Mouse (Mus musculus): ENCODE results near the gene Elovl3. TPM values are rescaled to one million over a fixed set of nuclear protein-coding genes. Genes with fewer than 3 reads are reported as not detected.

Elovl3 gene
- 0.61 TPM for polyA plus RNA-seq (2014; fragmentation: Illumina TruSeq; extraction: RNeasy Lipid Tissue Mini Kit (QIAGEN cat#74804); ENCODE audit: insufficient read depth, low read depth, low replicate concordance)

DNA sequence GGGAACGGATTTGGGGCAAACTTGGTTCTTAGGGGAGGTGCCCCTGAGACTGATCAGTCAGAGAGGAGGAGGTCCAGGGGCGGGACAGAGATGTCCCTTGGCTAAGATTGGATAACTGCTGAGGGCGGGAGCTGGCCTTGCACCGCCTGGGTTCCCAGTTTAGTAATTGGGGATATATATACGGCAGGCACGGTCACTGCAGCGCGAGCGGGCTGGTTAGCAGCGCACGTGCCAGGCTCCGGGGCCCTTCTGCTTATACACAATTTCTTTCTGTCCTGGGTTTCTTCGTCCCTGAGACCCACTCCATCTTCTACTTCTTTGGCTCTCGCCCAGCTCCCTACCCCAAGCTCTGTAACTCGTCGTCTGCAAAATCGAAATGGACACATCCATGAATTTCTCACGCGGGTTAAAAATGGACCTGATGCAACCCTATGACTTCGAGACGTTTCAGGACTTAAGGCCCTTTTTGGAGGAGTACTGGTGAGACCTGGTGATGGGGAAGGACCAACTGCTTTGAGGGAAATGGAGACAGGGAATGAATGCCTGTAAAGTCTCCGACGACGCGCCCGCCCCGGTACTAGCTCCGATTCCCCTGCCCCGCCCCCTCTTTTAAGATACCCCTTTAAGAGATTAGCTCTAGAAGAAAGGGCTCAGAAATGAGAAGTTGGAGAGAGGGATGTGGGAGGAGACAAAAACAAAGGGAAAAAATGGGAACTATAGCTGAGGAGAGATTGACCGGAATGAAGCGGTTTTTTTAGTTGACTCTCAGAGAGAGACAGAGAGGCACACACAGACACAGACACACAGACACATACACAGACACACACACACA, at the start of gene Elovl3:
Gene Elovl3 (plus strand): TSS at position 204 of the 832 bp plus-strand sequence.

DNA sequence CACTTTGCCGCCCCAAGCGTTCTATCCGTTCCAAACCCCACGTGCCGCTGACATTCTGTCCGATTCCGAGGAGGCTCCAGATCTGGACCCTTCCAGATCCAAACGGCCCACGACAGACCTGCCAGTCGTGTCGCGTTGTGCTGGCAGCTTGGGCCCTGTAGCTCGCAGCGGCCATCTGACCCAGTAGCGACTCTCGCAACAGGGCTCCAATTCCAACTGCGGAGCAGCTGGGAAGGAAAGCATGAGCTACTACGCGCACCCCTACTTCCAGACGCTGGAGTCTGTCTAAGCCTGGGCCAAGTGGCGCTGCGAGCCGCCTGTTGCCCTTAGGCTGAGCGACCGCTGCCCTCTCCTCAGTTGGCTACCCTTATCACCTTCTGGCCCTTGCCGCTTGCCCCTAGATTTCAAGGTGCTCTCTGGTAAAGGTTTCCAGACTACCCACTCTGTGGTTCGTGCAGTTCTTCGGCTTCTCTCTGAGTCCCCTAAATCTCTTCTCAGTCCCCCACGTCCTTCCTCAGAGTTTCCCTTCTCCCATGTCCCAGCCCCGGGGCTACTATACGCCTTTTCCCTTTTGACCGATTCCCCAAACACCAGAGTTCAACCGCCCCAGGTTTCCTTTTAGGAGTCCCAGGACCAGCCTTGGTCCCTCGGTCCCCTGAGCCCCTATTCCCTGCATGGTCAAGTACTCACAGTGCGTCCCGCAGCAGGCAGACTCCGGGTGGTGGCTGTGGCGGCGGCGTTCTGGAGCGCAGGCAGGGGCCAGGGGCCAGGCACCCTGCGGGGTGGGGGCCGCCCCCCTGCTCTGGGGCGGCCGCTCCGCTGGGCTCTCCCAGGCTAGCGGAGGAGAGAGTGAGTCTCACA, 16.0 kb downstream of the Elovl3 start, which contains the start of gene Pitx3:
Gene Pitx3 (minus strand): TSS at position 816 of the 861 bp plus-strand sequence.

DNA sequence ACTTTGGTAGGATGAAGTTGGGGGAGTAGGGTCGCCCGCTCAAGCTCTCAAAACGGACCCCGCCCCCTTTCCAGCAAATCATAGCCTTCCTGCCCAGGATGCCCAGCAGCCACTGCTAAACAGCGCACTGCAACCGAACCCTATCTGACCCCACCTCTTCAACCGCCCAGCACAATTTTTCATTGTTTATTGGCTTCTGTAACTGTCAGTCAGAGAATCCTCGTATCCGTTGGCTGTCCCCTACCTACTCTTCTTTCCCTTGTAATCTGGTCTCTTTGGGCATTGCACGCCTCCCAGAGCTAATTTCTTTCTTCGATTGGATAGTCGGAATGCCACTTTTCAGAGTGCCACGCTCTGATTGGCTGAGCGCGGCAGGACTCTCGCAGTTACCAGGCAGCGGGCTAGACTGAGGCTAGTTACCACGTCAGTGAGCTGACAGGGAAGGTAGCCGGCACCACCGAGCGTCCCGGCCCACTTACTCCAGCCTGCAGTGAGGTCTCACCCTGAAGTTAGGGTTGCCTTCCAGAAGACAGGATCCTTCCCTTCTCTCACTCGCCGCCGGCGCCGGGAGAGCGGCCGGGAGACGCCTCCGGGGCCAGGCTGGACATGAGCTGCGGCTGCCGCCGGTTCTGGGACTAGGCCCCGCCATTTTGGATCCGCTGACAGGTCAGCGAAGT, 20.6 kb downstream of the Elovl3 start, which contains the start of gene Gbf1:
Gene Gbf1 (plus strand): TSS at position 383 of the 677 bp plus-strand sequence.

Other genes starting within 250 kb of the Elovl3 start
- 5.6 TPM for gene Armh3, start 133.4 kb upstream of the Elovl3 start, polyA plus RNA-seq (2014; fragmentation: Illumina TruSeq; extraction: RNeasy Lipid Tissue Mini Kit (QIAGEN cat#74804); ENCODE audit: insufficient read depth, low read depth, low replicate concordance)
- 5.7 TPM for gene Hps6, start 128.4 kb upstream of the Elovl3 start, polyA plus RNA-seq (2014; fragmentation: Illumina TruSeq; extraction: RNeasy Lipid Tissue Mini Kit (QIAGEN cat#74804); ENCODE audit: insufficient read depth, low read depth, low replicate concordance)
- gene Pprc1, start 87.0 kb upstream of the Elovl3 start, polyA plus RNA-seq (2014; fragmentation: Illumina TruSeq; extraction: RNeasy Lipid Tissue Mini Kit (QIAGEN cat#74804); ENCODE audit: insufficient read depth, low read depth, low replicate concordance) = 8.4 TPM
- 87.0 TPM for gene Ldb1, start 86.7 kb upstream of the Elovl3 start, polyA plus RNA-seq (2014; fragmentation: Illumina TruSeq; extraction: RNeasy Lipid Tissue Mini Kit (QIAGEN cat#74804); ENCODE audit: insufficient read depth, low read depth, low replicate concordance)
- 14.0 TPM for gene Nolc1, start 56.0 kb upstream of the Elovl3 start, polyA plus RNA-seq (2014; fragmentation: Illumina TruSeq; extraction: RNeasy Lipid Tissue Mini Kit (QIAGEN cat#74804); ENCODE audit: insufficient read depth, low read depth, low replicate concordance)
- not detected for gene Pitx3, start 16.4 kb downstream of the Elovl3 start, polyA plus RNA-seq (2014; fragmentation: Illumina TruSeq; extraction: RNeasy Lipid Tissue Mini Kit (QIAGEN cat#74804); ENCODE audit: insufficient read depth, low read depth, low replicate concordance)
- 11.0 TPM for gene Gbf1, start 20.6 kb downstream of the Elovl3 start, polyA plus RNA-seq (2014; fragmentation: Illumina TruSeq; extraction: RNeasy Lipid Tissue Mini Kit (QIAGEN cat#74804); ENCODE audit: insufficient read depth, low read depth, low replicate concordance)
- 17.6 TPM for gene Nfkb2, start 172.4 kb downstream of the Elovl3 start, polyA plus RNA-seq (2014; fragmentation: Illumina TruSeq; extraction: RNeasy Lipid Tissue Mini Kit (QIAGEN cat#74804); ENCODE audit: insufficient read depth, low read depth, low replicate concordance)
- gene Psd, start 195.3 kb downstream of the Elovl3 start, polyA plus RNA-seq (2014; fragmentation: Illumina TruSeq; extraction: RNeasy Lipid Tissue Mini Kit (QIAGEN cat#74804); ENCODE audit: insufficient read depth, low read depth, low replicate concordance) = 1.0 TPM
- 6.1 TPM for gene Fbxl15, start 196.3 kb downstream of the Elovl3 start, polyA plus RNA-seq (2014; fragmentation: Illumina TruSeq; extraction: RNeasy Lipid Tissue Mini Kit (QIAGEN cat#74804); ENCODE audit: insufficient read depth, low read depth, low replicate concordance)
- gene Cuedc2, start 206.8 kb downstream of the Elovl3 start, polyA plus RNA-seq (2014; fragmentation: Illumina TruSeq; extraction: RNeasy Lipid Tissue Mini Kit (QIAGEN cat#74804); ENCODE audit: insufficient read depth, low read depth, low replicate concordance) = 70.9 TPM
- gene Mfsd13a, start 209.2 kb downstream of the Elovl3 start, polyA plus RNA-seq (2014; fragmentation: Illumina TruSeq; extraction: RNeasy Lipid Tissue Mini Kit (QIAGEN cat#74804); ENCODE audit: insufficient read depth, low read depth, low replicate concordance) = 4.5 TPM
- gene 2310034G01Rik, start 218.4 kb downstream of the Elovl3 start, polyA plus RNA-seq (2014; fragmentation: Illumina TruSeq; extraction: RNeasy Lipid Tissue Mini Kit (QIAGEN cat#74804); ENCODE audit: insufficient read depth, low read depth, low replicate concordance) = 3.3 TPM

Data from lung, adult 10 weeks (tissue).